Mouse (Mus musculus) cerebellum, adult 9-11 months (tissue): ENCODE results near the gene Dock1.

Experiments
- DNase-seq: peaks from one replicate; pipeline ENCODE4 v3.0.0; 2022

The Dock1 gene

GRCm38 (mm10) chr7:135065301-135065700 is 394.8 kb downstream of the Dock1 start:
- no peak for DNase-seq

GRCm38 (mm10) chr7:135068887-135069286 is 398.4 kb downstream of the Dock1 start:
- DNase-seq = no peak

- DNase-seq = no peak
Measured at GRCm38 (mm10) chr7:135076904-135077303, 406.4 kb downstream of the Dock1 start.

GRCm38 (mm10) chr7:135077340-135077739 is 406.9 kb downstream of the Dock1 start:
- no peak for DNase-seq

GRCm38 (mm10) chr7:135077806-135078205 is 407.4 kb downstream of the Dock1 start:
- no peak for DNase-seq

GRCm38 (mm10) chr7:135083421-135083820 is 413.0 kb downstream of the Dock1 start:
- peak; percentile 81 for DNase-seq

GRCm38 (mm10) chr7:135084069-135084468 is 413.6 kb downstream of the Dock1 start:
- DNase-seq = peak; percentile 17

GRCm38 (mm10) chr7:135086556-135086955 is 416.1 kb downstream of the Dock1 start:
- DNase-seq = no peak

- no peak for DNase-seq
Measured at GRCm38 (mm10) chr7:135089626-135090025, 419.2 kb downstream of the Dock1 start.

GRCm38 (mm10) chr7:135093851-135094250 is 423.4 kb downstream of the Dock1 start:
- DNase-seq = no peak

- no peak for DNase-seq
Measured at GRCm38 (mm10) chr7:135101921-135102320, 431.5 kb downstream of the Dock1 start.

- DNase-seq = no peak
Measured at GRCm38 (mm10) chr7:135106536-135106935, 436.1 kb downstream of the Dock1 start.

GRCm38 (mm10) chr7:135110307-135110706 is 439.9 kb downstream of the Dock1 start:
- no peak for DNase-seq

GRCm38 (mm10) chr7:135125296-135126065 is 455.0 kb downstream of the Dock1 start:
- no peak for DNase-seq

GRCm38 (mm10) chr7:135132461-135132860 is 462.0 kb downstream of the Dock1 start:
- peak; percentile 79 for DNase-seq

- no peak for DNase-seq
Measured at GRCm38 (mm10) chr7:135134619-135135018, 464.2 kb downstream of the Dock1 start.

GRCm38 (mm10) chr7:135139153-135139612 is 468.7 kb downstream of the Dock1 start:
- no peak for DNase-seq

- DNase-seq = no peak
Measured at GRCm38 (mm10) chr7:135144731-135145130, 474.3 kb downstream of the Dock1 start.

- DNase-seq = no peak
Measured at GRCm38 (mm10) chr7:135150926-135151325, 480.5 kb downstream of the Dock1 start.

GRCm38 (mm10) chr7:135157571-135157970 is 487.1 kb downstream of the Dock1 start:
- no peak for DNase-seq

- DNase-seq = no peak
Measured at GRCm38 (mm10) chr7:135158381-135158780, 487.9 kb downstream of the Dock1 start.

- no peak for DNase-seq
Measured at GRCm38 (mm10) chr7:135159606-135160005, 489.2 kb downstream of the Dock1 start.

- peak; percentile 14 for DNase-seq
Measured at GRCm38 (mm10) chr7:135165155-135165554, 494.7 kb downstream of the Dock1 start.

GRCm38 (mm10) chr7:135169936-135170335 is 499.5 kb downstream of the Dock1 start:
- DNase-seq = no peak

- no peak for DNase-seq
Measured at GRCm38 (mm10) chr7:135172219-135172618, 501.8 kb downstream of the Dock1 start.
